Mouse (Mus musculus): ENCODE measurements around the gene Myo15b. TPM values are rescaled to one million over a fixed set of nuclear protein-coding genes. Genes with fewer than 3 reads are reported as not detected.

Gene Myo15b
- polyA plus RNA-seq, 1 experiment from 2014 or later = 12.6 TPM

GRCm38 (mm10) chr11:115904956-115905790, 47.0 kb downstream of the Myo15b start:
- H3K4me3 ChIP-seq (ENCODE audit: low read length) = no peak overlapping the region
- 35% methylated on average over 16 of the region's 16 CpGs for WGBS
- H3K4me2 ChIP-seq (replicated peaks; ENCODE audit: low read depth, low read length) = peak overlapping the region; percentile 16; the same call in 1 of the 2 replicates
- peak overlapping the region; percentile 93 for H3K27ac ChIP-seq (ENCODE audit: low read length)
- H3K27me3 ChIP-seq (ENCODE audit: insufficient read depth, low read length) = no peaks in the 10 kb centered on the region
- peaks cover 6% of the 10 kb centered on the region; the same call in 1 of the 2 replicates for H3K36me3 ChIP-seq (ENCODE audit: insufficient read depth, low read length)
- H3K9ac ChIP-seq (replicated peaks; ENCODE audit: low read length) = peak overlapping the region; percentile 45
- peak; percentile 60 for ATAC-seq (ENCODE audit: low FRiP score, low TSS enrichment)
- no peaks in the 10 kb centered on the region for H3K9me3 ChIP-seq (ENCODE audit: low read length)
- peaks cover 59% of the 10 kb centered on the region for H3K4me1 ChIP-seq (ENCODE audit: insufficient read depth, low read length)

- no peak overlapping the region for H3K4me3 ChIP-seq (ENCODE audit: low read length)
Observed at GRCm38 (mm10) chr11:115906116-115906515, 47.9 kb downstream of the Myo15b start.

GRCm38 (mm10) chr11:115906521-115906920, 48.3 kb downstream of the Myo15b start:
- Histone ChIP-seq H3K9ac (replicated peaks; ENCODE audit: low read length) (0 out of 2 replicates have a peak overlapping the region, but pooled peaks have one; percentile 3), H3K4me1 (ENCODE audit: insufficient read depth, low read length) (peaks cover 50% of the 10 kb centered on the region), H3K27ac (ENCODE audit: low read length) (no peak overlapping the region; the same call in 1 of the 2 replicates), H3K4me3 (ENCODE audit: low read length) (no peak overlapping the region), H3K9me3 (ENCODE audit: low read length) (no peaks in the 10 kb centered on the region), H3K4me2 (replicated peaks; ENCODE audit: low read depth, low read length) (no peak overlapping the region), H3K27me3 (ENCODE audit: insufficient read depth, low read length) (no peaks in the 10 kb centered on the region), H3K36me3 (ENCODE audit: insufficient read depth, low read length) (peaks cover 6% of the 10 kb centered on the region; the same call in 1 of the 2 replicates)
- 84% methylated on average over 5 of the region's 5 CpGs for WGBS
- no peak for ATAC-seq (ENCODE audit: low FRiP score, low TSS enrichment)

More at GRCm38 (mm10) chr11:115906116-115906515, 47.9 kb downstream of the Myo15b start:
- WGBS = 70% methylated on average over 3 of the region's 3 CpGs
- no peaks in the 10 kb centered on the region for H3K9me3 ChIP-seq (ENCODE audit: low read length)
- H3K4me1 ChIP-seq (ENCODE audit: insufficient read depth, low read length) = peaks cover 51% of the 10 kb centered on the region
- peak overlapping the region; percentile 93 for H3K27ac ChIP-seq (ENCODE audit: low read length)
- peaks cover 6% of the 10 kb centered on the region; the same call in 1 of the 2 replicates for H3K36me3 ChIP-seq (ENCODE audit: insufficient read depth, low read length)
- 0 out of 2 replicates have a peak overlapping the region, but pooled peaks have one; percentile 45 for H3K9ac ChIP-seq (replicated peaks; ENCODE audit: low read length)
- no peak overlapping the region for H3K4me2 ChIP-seq (replicated peaks; ENCODE audit: low read depth, low read length)
- ATAC-seq (ENCODE audit: low FRiP score, low TSS enrichment) = no peak
- H3K27me3 ChIP-seq (ENCODE audit: insufficient read depth, low read length) = no peaks in the 10 kb centered on the region

- whole genome bisulfite sequencing = 93% methylated on average over 5 of the region's 5 CpGs
- peaks cover 15% of the 10 kb centered on the region for H3K4me1 ChIP-seq (ENCODE audit: insufficient read depth, low read length)
- peaks cover 6% of the 10 kb centered on the region; the same call in 1 of the 2 replicates for H3K36me3 ChIP-seq (ENCODE audit: insufficient read depth, low read length)
- no peaks in the 10 kb centered on the region for H3K27me3 ChIP-seq (ENCODE audit: insufficient read depth, low read length)
- no peak for ATAC-seq (ENCODE audit: low FRiP score, low TSS enrichment)
- H3K27ac ChIP-seq (ENCODE audit: low read length) = peak overlapping the region; percentile 80
- no peaks in the 10 kb centered on the region for H3K9me3 ChIP-seq (ENCODE audit: low read length)
- H3K4me3 ChIP-seq (ENCODE audit: low read length) = no peak overlapping the region
- H3K4me2 ChIP-seq (replicated peaks; ENCODE audit: low read depth, low read length) = no peak overlapping the region
- H3K9ac ChIP-seq (replicated peaks; ENCODE audit: low read length) = no peak overlapping the region; the same call in 1 of the 2 replicates
Observed at GRCm38 (mm10) chr11:115911134-115911561, 52.9 kb downstream of the Myo15b start.

GRCm38 (mm10) chr11:115911632-115912376, 53.6 kb downstream of the Myo15b start, which contains the start of gene Smim6:
Gene Smim6, plus strand, starts transcription at chr11:115912017.
- peaks cover 10% of the 10 kb centered on the region; the same call in 1 of the 2 replicates for H3K4me1 ChIP-seq (ENCODE audit: insufficient read depth, low read length)
- H3K4me3 ChIP-seq (ENCODE audit: low read length) = 0 out of 2 replicates have a peak within 1 kb of the TSS, but pooled peaks have one; percentile 11
- no peaks in the 10 kb centered on the region for H3K27me3 ChIP-seq (ENCODE audit: insufficient read depth, low read length)
- 60% methylated on average over 11 of the region's 11 CpGs for WGBS
- H3K4me2 ChIP-seq (replicated peaks; ENCODE audit: low read depth, low read length) = peak within 1 kb of the TSS; percentile 26; the same call in 1 of the 2 replicates
- peak within 1 kb of the TSS; percentile 29; the same call in 1 of the 2 replicates for H3K9ac ChIP-seq (replicated peaks; ENCODE audit: low read length)
- H3K36me3 ChIP-seq (ENCODE audit: insufficient read depth, low read length) = peaks cover 10% of the 10 kb centered on the region; the same call in 1 of the 2 replicates
- no peaks in the 10 kb centered on the region for H3K9me3 ChIP-seq (ENCODE audit: low read length)
- ATAC-seq (ENCODE audit: low FRiP score, low TSS enrichment) = peak; percentile 86
- peak within 1 kb of the TSS; percentile 80 for H3K27ac ChIP-seq (ENCODE audit: low read length)

GRCm38 (mm10) chr11:115916579-115916978, 58.4 kb downstream of the Myo15b start:
- Histone ChIP-seq H3K4me2 (replicated peaks; ENCODE audit: low read depth, low read length) (no peak overlapping the region), H3K4me3 (ENCODE audit: low read length) (no peak overlapping the region)

GRCm38 (mm10) chr11:115918637-115919036, 60.4 kb downstream of the Myo15b start:
- 82% methylated on average over 5 of the region's 5 CpGs for WGBS
- H3K4me1 ChIP-seq (ENCODE audit: insufficient read depth, low read length) = no peaks in the 10 kb centered on the region
- H3K36me3 ChIP-seq (ENCODE audit: insufficient read depth, low read length) = peaks cover 20% of the 10 kb centered on the region
- no peaks in the 10 kb centered on the region for H3K27me3 ChIP-seq (ENCODE audit: insufficient read depth, low read length)
- H3K9ac ChIP-seq (replicated peaks; ENCODE audit: low read length) = no peak overlapping the region
- H3K9me3 ChIP-seq (ENCODE audit: low read length) = no peaks in the 10 kb centered on the region
- H3K4me2 ChIP-seq (replicated peaks; ENCODE audit: low read depth, low read length) = no peak overlapping the region
- H3K4me3 ChIP-seq (ENCODE audit: low read length) = no peak overlapping the region
- ATAC-seq (ENCODE audit: low FRiP score, low TSS enrichment) = no peak
- H3K27ac ChIP-seq (ENCODE audit: low read length) = no peak overlapping the region

More at GRCm38 (mm10) chr11:115916579-115916978, 58.4 kb downstream of the Myo15b start:
- H3K27me3 ChIP-seq (ENCODE audit: insufficient read depth, low read length) = no peaks in the 10 kb centered on the region
- H3K9me3 ChIP-seq (ENCODE audit: low read length) = no peaks in the 10 kb centered on the region
- 92% methylated on average over 4 of the region's 4 CpGs for WGBS
- no peak overlapping the region for H3K27ac ChIP-seq (ENCODE audit: low read length)
- no peak overlapping the region for H3K9ac ChIP-seq (replicated peaks; ENCODE audit: low read length)
- no peak for ATAC-seq (ENCODE audit: low FRiP score, low TSS enrichment)
- peaks cover 7% of the 10 kb centered on the region for H3K36me3 ChIP-seq (ENCODE audit: insufficient read depth, low read length)
- no peaks in the 10 kb centered on the region for H3K4me1 ChIP-seq (ENCODE audit: insufficient read depth, low read length)

GRCm38 (mm10) chr11:115919073-115919472, 60.9 kb downstream of the Myo15b start:
- no peak for ATAC-seq (ENCODE audit: low FRiP score, low TSS enrichment)
- Histone ChIP-seq H3K4me3 (ENCODE audit: low read length) (no peak overlapping the region), H3K36me3 (ENCODE audit: insufficient read depth, low read length) (peaks cover 20% of the 10 kb centered on the region), H3K4me1 (ENCODE audit: insufficient read depth, low read length) (no peaks in the 10 kb centered on the region), H3K9me3 (ENCODE audit: low read length) (no peaks in the 10 kb centered on the region), H3K27ac (ENCODE audit: low read length) (no peak overlapping the region), H3K27me3 (ENCODE audit: insufficient read depth, low read length) (no peaks in the 10 kb centered on the region), H3K9ac (replicated peaks; ENCODE audit: low read length) (no peak overlapping the region), H3K4me2 (replicated peaks; ENCODE audit: low read depth, low read length) (no peak overlapping the region)
- 91% methylated on average over 5 of the region's 5 CpGs for WGBS

GRCm38 (mm10) chr11:115920110-115920818, 62.1 kb downstream of the Myo15b start:
- H3K9me3 ChIP-seq (ENCODE audit: low read length) = no peaks in the 10 kb centered on the region
- H3K27ac ChIP-seq (ENCODE audit: low read length) = no peak overlapping the region
- no peak overlapping the region for H3K4me2 ChIP-seq (replicated peaks; ENCODE audit: low read depth, low read length)
- H3K4me1 ChIP-seq (ENCODE audit: insufficient read depth, low read length) = no peaks in the 10 kb centered on the region
- 44% methylated on average over 6 of the region's 6 CpGs for WGBS
- no peak overlapping the region for H3K9ac ChIP-seq (replicated peaks; ENCODE audit: low read length)
- peaks cover 24% of the 10 kb centered on the region for H3K36me3 ChIP-seq (ENCODE audit: insufficient read depth, low read length)
- no peak overlapping the region for H3K4me3 ChIP-seq (ENCODE audit: low read length)
- H3K27me3 ChIP-seq (ENCODE audit: insufficient read depth, low read length) = no peaks in the 10 kb centered on the region
- ATAC-seq (ENCODE audit: low FRiP score, low TSS enrichment) = no peak
